Mouse (Mus musculus): Measurements from ENCODE around the gene Slc35f4. TPM values are rescaled to one million over a fixed set of nuclear protein-coding genes. Genes with fewer than 3 reads are reported as not detected.

Slc35f4 gene
- polyA plus RNA-seq, 1 experiment from 2014 or later, result not detected

- WGBS, result 67% methylated on average over 7 of the region's 7 CpGs
- Histone ChIP-seq H3K9me3 (replicated peaks; ENCODE audit: control insufficient read depth, low read length) (no peaks in the 10 kb centered on the region), H3K9ac (replicated peaks; ENCODE audit: low read length) (no peak overlapping the region), H3K4me2 (ENCODE audit: low read depth, low read length) (no peak overlapping the region), H3K27me3 (ENCODE audit: control insufficient read depth, insufficient read depth, low read length) (no peaks in the 10 kb centered on the region), H3K4me3 (ENCODE audit: low read depth, low read length) (no peak overlapping the region), H3K36me3 (replicated peaks; ENCODE audit: control insufficient read depth, insufficient read depth, low read depth, low read length) (no peaks in the 10 kb centered on the region), H3K27ac (replicated peaks; ENCODE audit: low read depth, low read length) (no peak overlapping the region), H3K4me1 (ENCODE audit: control insufficient read depth, insufficient read depth, low read length) (no peaks in the 10 kb centered on the region)
- DNase-seq (ENCODE audit: low spot score) (no peak), ATAC-seq (replicated peaks; ENCODE audit: insufficient number of reproducible peaks, low FRiP score, low TSS enrichment, low read depth) (no peak)
Observed at GRCm38 (mm10) chr14:49348164-49348896, 177.5 kb downstream of the Slc35f4 start.

- ATAC-seq (replicated peaks; ENCODE audit: insufficient number of reproducible peaks, low FRiP score, low TSS enrichment, low read depth), result no peak
- Histone ChIP-seq H3K9me3 (replicated peaks; ENCODE audit: control insufficient read depth, low read length) (no peaks in the 10 kb centered on the region), H3K4me3 (ENCODE audit: low read depth, low read length) (no peak overlapping the region), H3K36me3 (replicated peaks; ENCODE audit: control insufficient read depth, insufficient read depth, low read depth, low read length) (no peaks in the 10 kb centered on the region), H3K27me3 (ENCODE audit: control insufficient read depth, insufficient read depth, low read length) (no peaks in the 10 kb centered on the region), H3K27ac (replicated peaks; ENCODE audit: low read depth, low read length) (no peak overlapping the region), H3K9ac (replicated peaks; ENCODE audit: low read length) (no peak overlapping the region), H3K4me1 (ENCODE audit: control insufficient read depth, insufficient read depth, low read length) (no peaks in the 10 kb centered on the region), H3K4me2 (ENCODE audit: low read depth, low read length) (no peak overlapping the region)
- DNase-seq (ENCODE audit: low spot score), result no peak
- WGBS, result 93% methylated on average over 2 of the region's 2 CpGs
Observed at GRCm38 (mm10) chr14:49345835-49346234, 180.0 kb downstream of the Slc35f4 start.

GRCm38 (mm10) chr14:49337011-49337410 lies 188.8 kb downstream of the Slc35f4 start:
- ATAC-seq (replicated peaks; ENCODE audit: insufficient number of reproducible peaks, low FRiP score, low TSS enrichment, low read depth), result no peak
- H3K27me3 ChIP-seq (ENCODE audit: control insufficient read depth, insufficient read depth, low read length), result no peaks in the 10 kb centered on the region
- no peaks in the 10 kb centered on the region for H3K36me3 ChIP-seq (replicated peaks; ENCODE audit: control insufficient read depth, insufficient read depth, low read depth, low read length)
- no peak for DNase-seq (ENCODE audit: low spot score)
- no peak overlapping the region for H3K9ac ChIP-seq (replicated peaks; ENCODE audit: low read length)
- no peaks in the 10 kb centered on the region for H3K4me1 ChIP-seq (ENCODE audit: control insufficient read depth, insufficient read depth, low read length)
- H3K4me3 ChIP-seq (ENCODE audit: low read depth, low read length), result no peak overlapping the region
- no peak overlapping the region for H3K27ac ChIP-seq (replicated peaks; ENCODE audit: low read depth, low read length)
- no peak overlapping the region for H3K4me2 ChIP-seq (ENCODE audit: low read depth, low read length)
- WGBS, result 80% methylated on average over 4 of the region's 4 CpGs
- no peaks in the 10 kb centered on the region for H3K9me3 ChIP-seq (replicated peaks; ENCODE audit: control insufficient read depth, low read length)

GRCm38 (mm10) chr14:49333841-49334240 lies 192.0 kb downstream of the Slc35f4 start:
- H3K27ac ChIP-seq (replicated peaks; ENCODE audit: low read depth, low read length), result no peak overlapping the region
- no peak overlapping the region for H3K4me2 ChIP-seq (ENCODE audit: low read depth, low read length)
- ATAC-seq (replicated peaks; ENCODE audit: insufficient number of reproducible peaks, low FRiP score, low TSS enrichment, low read depth), result no peak
- H3K9me3 ChIP-seq (replicated peaks; ENCODE audit: control insufficient read depth, low read length), result no peaks in the 10 kb centered on the region
- no peak overlapping the region for H3K4me3 ChIP-seq (ENCODE audit: low read depth, low read length)
- no peaks in the 10 kb centered on the region for H3K36me3 ChIP-seq (replicated peaks; ENCODE audit: control insufficient read depth, insufficient read depth, low read depth, low read length)
- H3K4me1 ChIP-seq (ENCODE audit: control insufficient read depth, insufficient read depth, low read length), result no peaks in the 10 kb centered on the region
- H3K9ac ChIP-seq (replicated peaks; ENCODE audit: low read length), result no peak overlapping the region
- DNase-seq (ENCODE audit: low spot score), result no peak
- H3K27me3 ChIP-seq (ENCODE audit: control insufficient read depth, insufficient read depth, low read length), result no peaks in the 10 kb centered on the region
- WGBS, result 94% methylated on average over 2 of the region's 2 CpGs

- Histone ChIP-seq H3K4me3 (ENCODE audit: low read depth, low read length) (no peak overlapping the region), H3K27me3 (ENCODE audit: control insufficient read depth, insufficient read depth, low read length) (no peaks in the 10 kb centered on the region), H3K9me3 (replicated peaks; ENCODE audit: control insufficient read depth, low read length) (no peaks in the 10 kb centered on the region), H3K27ac (replicated peaks; ENCODE audit: low read depth, low read length) (no peak overlapping the region), H3K4me1 (ENCODE audit: control insufficient read depth, insufficient read depth, low read length) (no peaks in the 10 kb centered on the region), H3K4me2 (ENCODE audit: low read depth, low read length) (no peak overlapping the region), H3K36me3 (replicated peaks; ENCODE audit: control insufficient read depth, insufficient read depth, low read depth, low read length) (no peaks in the 10 kb centered on the region), H3K9ac (replicated peaks; ENCODE audit: low read length) (no peak overlapping the region)
- 35% methylated on average over 5 of the region's 5 CpGs for WGBS
- ATAC-seq (replicated peaks; ENCODE audit: insufficient number of reproducible peaks, low FRiP score, low TSS enrichment, low read depth) (no peak), DNase-seq (ENCODE audit: low spot score) (no peak)
Observed at GRCm38 (mm10) chr14:49316493-49316894, 209.4 kb downstream of the Slc35f4 start.

- Histone ChIP-seq H3K4me3 (ENCODE audit: low read depth, low read length) (no peak overlapping the region), H3K9ac (replicated peaks; ENCODE audit: low read length) (no peak overlapping the region), H3K27ac (replicated peaks; ENCODE audit: low read depth, low read length) (no peak overlapping the region), H3K36me3 (replicated peaks; ENCODE audit: control insufficient read depth, insufficient read depth, low read depth, low read length) (no peaks in the 10 kb centered on the region), H3K4me1 (ENCODE audit: control insufficient read depth, insufficient read depth, low read length) (no peaks in the 10 kb centered on the region), H3K9me3 (replicated peaks; ENCODE audit: control insufficient read depth, low read length) (no peaks in the 10 kb centered on the region), H3K27me3 (ENCODE audit: control insufficient read depth, insufficient read depth, low read length) (no peaks in the 10 kb centered on the region), H3K4me2 (ENCODE audit: low read depth, low read length) (no peak overlapping the region)
- ATAC-seq (replicated peaks; ENCODE audit: insufficient number of reproducible peaks, low FRiP score, low TSS enrichment, low read depth) (no peak), DNase-seq (ENCODE audit: low spot score) (no peak)
- WGBS, result 67% methylated on average over 7 of the region's 7 CpGs
Observed at GRCm38 (mm10) chr14:49313981-49314380, 211.9 kb downstream of the Slc35f4 start.

- H3K4me1 ChIP-seq (ENCODE audit: control insufficient read depth, insufficient read depth, low read length), result no peaks in the 10 kb centered on the region
- no peaks in the 10 kb centered on the region for H3K9me3 ChIP-seq (replicated peaks; ENCODE audit: control insufficient read depth, low read length)
- ATAC-seq (replicated peaks; ENCODE audit: insufficient number of reproducible peaks, low FRiP score, low TSS enrichment, low read depth) (no peak), DNase-seq (ENCODE audit: low spot score) (no peak)
- no peak overlapping the region for H3K9ac ChIP-seq (replicated peaks; ENCODE audit: low read length)
- no peak overlapping the region for H3K4me2 ChIP-seq (ENCODE audit: low read depth, low read length)
- WGBS, result 82% methylated on average over 8 of the region's 8 CpGs
- H3K27me3 ChIP-seq (ENCODE audit: control insufficient read depth, insufficient read depth, low read length), result no peaks in the 10 kb centered on the region
- no peaks in the 10 kb centered on the region for H3K36me3 ChIP-seq (replicated peaks; ENCODE audit: control insufficient read depth, insufficient read depth, low read depth, low read length)
- no peak overlapping the region for H3K27ac ChIP-seq (replicated peaks; ENCODE audit: low read depth, low read length)
- H3K4me3 ChIP-seq (ENCODE audit: low read depth, low read length), result no peak overlapping the region
Observed at GRCm38 (mm10) chr14:49313376-49313775, 212.5 kb downstream of the Slc35f4 start.

GRCm38 (mm10) chr14:49311548-49311947 lies 214.3 kb downstream of the Slc35f4 start:
- Histone ChIP-seq H3K9ac (replicated peaks; ENCODE audit: low read length) (no peak overlapping the region), H3K36me3 (replicated peaks; ENCODE audit: control insufficient read depth, insufficient read depth, low read depth, low read length) (no peaks in the 10 kb centered on the region), H3K4me2 (ENCODE audit: low read depth, low read length) (no peak overlapping the region), H3K4me1 (ENCODE audit: control insufficient read depth, insufficient read depth, low read length) (no peaks in the 10 kb centered on the region), H3K9me3 (replicated peaks; ENCODE audit: control insufficient read depth, low read length) (no peaks in the 10 kb centered on the region), H3K27me3 (ENCODE audit: control insufficient read depth, insufficient read depth, low read length) (no peaks in the 10 kb centered on the region), H3K27ac (replicated peaks; ENCODE audit: low read depth, low read length) (no peak overlapping the region), H3K4me3 (ENCODE audit: low read depth, low read length) (no peak overlapping the region)
- WGBS, result 62% methylated on average over 1 of the region's 1 CpGs
- ATAC-seq (replicated peaks; ENCODE audit: insufficient number of reproducible peaks, low FRiP score, low TSS enrichment, low read depth), result no peak
- no peak for DNase-seq (ENCODE audit: low spot score)
